Mouse (Mus musculus): ENCODE data around the gene Tnfsf12. TPM values are rescaled to one million over a fixed set of nuclear protein-coding genes. Genes with fewer than 3 reads are reported as not detected.

Gene Tnfsf12
- polyA plus RNA-seq, 1 experiment from 2014 or later = 9.9 TPM

MicroRNAs encoded within 50 kb of the gene (microRNA counts, 519-probe panel; counts per million panel counts)
- not detected for microRNA mmu-miR-1934

Small RNA genes lying within 50 kb of the gene (microRNA-seq; reads per million reads assigned to microRNA genes)
- gene Mir1934 = 3.1 reads per million, percentile 6 among the genes with 10 or more reads in this experiment

Other genes with a start within 250 kb of the Tnfsf12 start
- gene Dnah2, start 146.7 kb downstream of the Tnfsf12 start, polyA plus RNA-seq (2014; fragmentation: Nextera tagmentation; extraction: Ambion mirVana) = 1.4 and 2.3 TPM in 2 replicates
- gene Efnb3, start 135.6 kb downstream of the Tnfsf12 start, polyA plus RNA-seq (2014; fragmentation: Nextera tagmentation; extraction: Ambion mirVana) = 5.5 and 5.7 TPM in 2 replicates
- gene Wrap53, start 115.6 kb downstream of the Tnfsf12 start, polyA plus RNA-seq (2014; fragmentation: Nextera tagmentation; extraction: Ambion mirVana) = 22.1 and 23.1 TPM in 2 replicates
- gene Trp53, start 115.5 kb downstream of the Tnfsf12 start, polyA plus RNA-seq (2014; fragmentation: Nextera tagmentation; extraction: Ambion mirVana) = 155 and 163 TPM in 2 replicates
- gene Atp1b2, start 89.9 kb downstream of the Tnfsf12 start, polyA plus RNA-seq (2014; fragmentation: Nextera tagmentation; extraction: Ambion mirVana) = 8.8 and 10.0 TPM in 2 replicates
- not detected in 2 replicates for gene Shbg, start 77.9 kb downstream of the Tnfsf12 start, polyA plus RNA-seq (2014; fragmentation: Nextera tagmentation; extraction: Ambion mirVana)
- gene Sat2, start 73.8 kb downstream of the Tnfsf12 start, polyA plus RNA-seq (2014; fragmentation: Nextera tagmentation; extraction: Ambion mirVana) = 17.5 and 18.7 TPM in 2 replicates
- 20.9 and 26.0 TPM in 2 replicates for gene Fxr2, start 62.9 kb downstream of the Tnfsf12 start, polyA plus RNA-seq (2014; fragmentation: Nextera tagmentation; extraction: Ambion mirVana)
- gene Sox15, start 40.5 kb downstream of the Tnfsf12 start, polyA plus RNA-seq (2014; fragmentation: Nextera tagmentation; extraction: Ambion mirVana) = 4.1 and 4.7 TPM in 2 replicates
- 49.9 and 50.2 TPM in 2 replicates for gene Mpdu1, start 33.2 kb downstream of the Tnfsf12 start, polyA plus RNA-seq (2014; fragmentation: Nextera tagmentation; extraction: Ambion mirVana)
- gene Cd68, start 29.7 kb downstream of the Tnfsf12 start, polyA plus RNA-seq (2014; fragmentation: Nextera tagmentation; extraction: Ambion mirVana) = 12.5 and 16.4 TPM in 2 replicates
- 654 and 666 TPM in 2 replicates for gene Eif4a1, start 23.4 kb downstream of the Tnfsf12 start, polyA plus RNA-seq (2014; fragmentation: Nextera tagmentation; extraction: Ambion mirVana)
- gene Senp3, start 13.8 kb downstream of the Tnfsf12 start, polyA plus RNA-seq (2014; fragmentation: Nextera tagmentation; extraction: Ambion mirVana) = 88.1 and 102 TPM in 2 replicates
- gene Tnfsf13, start 10.1 kb downstream of the Tnfsf12 start, polyA plus RNA-seq (2014; fragmentation: Nextera tagmentation; extraction: Ambion mirVana) = 0.67 TPM in 1 of 2 replicates, not detected in the other
- 5.5 TPM in 2 replicates for gene Tnfsfm13, start 249 bp upstream of the Tnfsf12 start, polyA plus RNA-seq (2014; fragmentation: Nextera tagmentation; extraction: Ambion mirVana)
- 39.3 and 43.6 TPM in 2 replicates for gene Polr2a, start 62.8 kb upstream of the Tnfsf12 start, polyA plus RNA-seq (2014; fragmentation: Nextera tagmentation; extraction: Ambion mirVana)
- gene Slc35g3, start 66.1 kb upstream of the Tnfsf12 start, polyA plus RNA-seq (2014; fragmentation: Nextera tagmentation; extraction: Ambion mirVana) = not detected in 2 replicates
- gene Zbtb4, start 70.1 kb upstream of the Tnfsf12 start, polyA plus RNA-seq (2014; fragmentation: Nextera tagmentation; extraction: Ambion mirVana) = 3.9 and 4.0 TPM in 2 replicates
- gene Chrnb1, start 100.1 kb upstream of the Tnfsf12 start, polyA plus RNA-seq (2014; fragmentation: Nextera tagmentation; extraction: Ambion mirVana) = 6.7 and 7.5 TPM in 2 replicates
- gene Fgf11, start 106.0 kb upstream of the Tnfsf12 start, polyA plus RNA-seq (2014; fragmentation: Nextera tagmentation; extraction: Ambion mirVana) = 2.1 and 3.6 TPM in 2 replicates
- gene Tmem102, start 109.8 kb upstream of the Tnfsf12 start, polyA plus RNA-seq (2014; fragmentation: Nextera tagmentation; extraction: Ambion mirVana) = 12.2 and 15.0 TPM in 2 replicates
- not detected in 2 replicates for gene Gm39566, start 119.4 kb upstream of the Tnfsf12 start, polyA plus RNA-seq (2014; fragmentation: Nextera tagmentation; extraction: Ambion mirVana)
- not detected in 2 replicates for gene Spem2, start 122.6 kb upstream of the Tnfsf12 start, polyA plus RNA-seq (2014; fragmentation: Nextera tagmentation; extraction: Ambion mirVana)
- 0.41 TPM in 1 of 2 replicates, not detected in the other for gene Spem1, start 126.3 kb upstream of the Tnfsf12 start, polyA plus RNA-seq (2014; fragmentation: Nextera tagmentation; extraction: Ambion mirVana)
- gene Nlgn2, start 141.9 kb upstream of the Tnfsf12 start, polyA plus RNA-seq (2014; fragmentation: Nextera tagmentation; extraction: Ambion mirVana) = 10.6 and 11.9 TPM in 2 replicates
- gene Tmem256, start 142.7 kb upstream of the Tnfsf12 start, polyA plus RNA-seq (2014; fragmentation: Nextera tagmentation; extraction: Ambion mirVana) = 433 and 495 TPM in 2 replicates
- 102 and 110 TPM in 2 replicates for gene Plscr3, start 150.5 kb upstream of the Tnfsf12 start, polyA plus RNA-seq (2014; fragmentation: Nextera tagmentation; extraction: Ambion mirVana)
- gene Tnk1, start 162.9 kb upstream of the Tnfsf12 start, polyA plus RNA-seq (2014; fragmentation: Nextera tagmentation; extraction: Ambion mirVana) = 11.1 TPM in 2 replicates
- not detected in 2 replicates for gene Tmem95, start 182.2 kb upstream of the Tnfsf12 start, polyA plus RNA-seq (2014; fragmentation: Nextera tagmentation; extraction: Ambion mirVana)
- 5.0 and 5.3 TPM in 2 replicates for gene Kctd11, start 185.6 kb upstream of the Tnfsf12 start, polyA plus RNA-seq (2014; fragmentation: Nextera tagmentation; extraction: Ambion mirVana)
- 3.5 and 4.0 TPM in 2 replicates for gene Acap1, start 199.7 kb upstream of the Tnfsf12 start, polyA plus RNA-seq (2014; fragmentation: Nextera tagmentation; extraction: Ambion mirVana)
- 8.5 and 10.4 TPM in 2 replicates for gene 2810408A11Rik, start 205.1 kb upstream of the Tnfsf12 start, polyA plus RNA-seq (2014; fragmentation: Nextera tagmentation; extraction: Ambion mirVana)
- 12.6 and 12.7 TPM in 2 replicates for gene Neurl4, start 205.2 kb upstream of the Tnfsf12 start, polyA plus RNA-seq (2014; fragmentation: Nextera tagmentation; extraction: Ambion mirVana)
- gene Gps2, start 218.0 kb upstream of the Tnfsf12 start, polyA plus RNA-seq (2014; fragmentation: Nextera tagmentation; extraction: Ambion mirVana) = 71.3 and 80.0 TPM in 2 replicates
- gene Eif5a, start 226.1 kb upstream of the Tnfsf12 start, polyA plus RNA-seq (2014; fragmentation: Nextera tagmentation; extraction: Ambion mirVana) = 1,510 and 1,553 TPM in 2 replicates
- 6.6 and 8.9 TPM in 2 replicates for gene Ybx2, start 239.9 kb upstream of the Tnfsf12 start, polyA plus RNA-seq (2014; fragmentation: Nextera tagmentation; extraction: Ambion mirVana)